Mouse (Mus musculus) heart, embryonic 11.5 days (tissue): Measurements from ENCODE around the gene Fam166a. TPM values are rescaled to one million over a fixed set of nuclear protein-coding genes. Genes with fewer than 3 reads are reported as not detected.

Experiments
- ATAC-seq: fragments of 200-750 bp; cut with Nextera tagmentation; replicated peaks from 2 replicates; pipeline ENCODE4 v1.8.0; 2017; ENCODE audit warnings: moderate library complexity; ENCODE audit not compliant: insufficient number of reproducible peaks, low FRiP score, low TSS enrichment
- H3K27ac ChIP-seq: fragments of 300-500 bp; sonication (generic); 2 replicates; pipeline ENCODE4 v1.5.1; 2014; ENCODE audit warnings: mild to moderate bottlenecking, low read depth, low read length
- H3K27me3 ChIP-seq: fragments of 300-500 bp; sonication (generic); 2 replicates; pipeline ENCODE4 v1.6.1; 2014; ENCODE audit warnings: mild to moderate bottlenecking, low read length, mixed read lengths; ENCODE audit not compliant: control insufficient read depth, insufficient read depth
- H3K36me3 ChIP-seq: fragments of 300-500 bp; sonication (generic); 2 replicates; pipeline ENCODE4 v1.6.1; 2014; ENCODE audit warnings: mild to moderate bottlenecking, low read length, moderate library complexity, mixed read lengths; ENCODE audit not compliant: control insufficient read depth, insufficient read depth
- H3K4me1 ChIP-seq: fragments of 300-500 bp; sonication (generic); 2 replicates; pipeline ENCODE4 v1.6.1; 2014; ENCODE audit warnings: low read length; ENCODE audit not compliant: control insufficient read depth, insufficient read depth
- H3K4me2 ChIP-seq: fragments of 300-500 bp; sonication (generic); 2 replicates; pipeline ENCODE4 v1.6.1; 2014; ENCODE audit warnings: mild to moderate bottlenecking, moderate library complexity
- H3K4me3 ChIP-seq: fragments of 300-500 bp; sonication (generic); 2 replicates; pipeline ENCODE4 v1.5.1; 2014; ENCODE audit warnings: low read depth, low read length
- H3K9ac ChIP-seq: fragments of 300-500 bp; sonication (generic); 2 replicates; pipeline ENCODE4 v1.6.1; 2014; ENCODE audit warnings: mild to moderate bottlenecking, low read depth, low read length, moderate library complexity
- H3K9me3 ChIP-seq: fragments of 300-500 bp; sonication (generic); replicated peaks from 2 replicates; pipeline ENCODE4 v1.6.1; 2016; ENCODE audit warnings: low read length; ENCODE audit not compliant: control insufficient read depth
- WGBS: fragments of 180-500 bp; shearing (Covaris S2); extraction: QIAGEN DNeasy Blood & Tissue Kit; methylation state at CpG from one replicate; pipeline ENCODE4 v1.1.7; 2014; ENCODE audit not compliant: insufficient replicate concordance; 5-methylcytosine and 5-hydroxymethylcytosine counted together
- polyA plus RNA-seq: library from polyadenylated mRNA; unstranded; fragments of >200 nt; fragmentation: Nextera tagmentation; extraction: Ambion mirVana; gene quantifications from 2 replicates; pipeline ENCODE4 v1.2.1, GENCODE M21; 2014

Gene Fam166a
- polyA plus RNA-seq, 1 experiment from 2014 or later = 0.44 TPM

DNA sequence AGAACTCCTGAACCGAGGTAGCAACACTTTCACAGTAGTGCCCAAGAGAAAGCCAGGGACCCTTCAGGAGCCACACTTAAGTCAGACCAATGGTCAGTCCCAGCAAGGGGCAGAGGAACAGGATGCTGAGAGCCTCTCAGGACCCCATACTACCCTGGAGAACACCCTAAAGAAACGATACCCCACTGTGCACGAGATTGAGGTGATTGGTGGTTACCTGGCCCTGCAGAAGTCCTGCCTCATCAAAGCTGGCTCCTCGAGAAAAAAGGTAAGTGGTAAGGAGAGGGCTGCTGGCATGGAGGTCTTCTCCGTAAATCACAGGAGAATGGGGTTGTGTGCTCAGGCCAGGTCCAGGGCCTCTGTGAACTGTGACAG is 45.7 kb downstream of the Fam166a start:
- ATAC-seq = no peak
- Histone ChIP-seq H3K36me3 (0 out of 2 replicates have a peak, but pooled peaks cover 7% of the 10 kb centered on the region), H3K9ac (no peak overlapping the region), H3K4me2 (peak overlapping the region; percentile 100; the same call in 1 of the 2 replicates), H3K27me3 (peaks cover 16% of the 10 kb centered on the region), H3K27ac (no peak overlapping the region), H3K9me3 (no peaks in the 10 kb centered on the region), H3K4me3 (no peak overlapping the region), H3K4me1 (peaks cover 29% of the 10 kb centered on the region)
- 71% methylated on average over 5 of the region's 5 CpGs for WGBS

DNA sequence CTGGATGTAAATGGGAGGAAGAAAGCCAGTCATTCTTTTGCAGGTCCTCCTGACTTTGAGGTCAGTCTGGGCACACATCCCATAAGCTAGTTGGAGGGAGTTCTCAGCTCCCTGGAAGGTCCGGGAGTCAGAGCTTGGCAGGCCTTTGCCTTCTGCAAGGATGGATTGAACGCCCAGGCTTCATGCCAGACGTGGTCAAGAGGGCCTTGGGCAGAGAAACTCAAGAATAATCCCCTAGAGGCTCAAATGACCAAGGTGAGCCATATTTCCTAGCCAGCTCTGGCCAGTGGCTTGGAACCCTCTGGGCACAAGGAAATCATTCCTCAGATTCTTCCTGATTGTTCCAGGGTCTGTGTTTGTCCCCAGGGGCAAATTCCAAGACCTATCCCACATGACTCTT is 46.3 kb downstream of the Fam166a start:
- peak overlapping the region; percentile 19; the same call in 1 of the 2 replicates for H3K4me2 ChIP-seq
- 69% methylated on average over 3 of the region's 3 CpGs for WGBS

DNA sequence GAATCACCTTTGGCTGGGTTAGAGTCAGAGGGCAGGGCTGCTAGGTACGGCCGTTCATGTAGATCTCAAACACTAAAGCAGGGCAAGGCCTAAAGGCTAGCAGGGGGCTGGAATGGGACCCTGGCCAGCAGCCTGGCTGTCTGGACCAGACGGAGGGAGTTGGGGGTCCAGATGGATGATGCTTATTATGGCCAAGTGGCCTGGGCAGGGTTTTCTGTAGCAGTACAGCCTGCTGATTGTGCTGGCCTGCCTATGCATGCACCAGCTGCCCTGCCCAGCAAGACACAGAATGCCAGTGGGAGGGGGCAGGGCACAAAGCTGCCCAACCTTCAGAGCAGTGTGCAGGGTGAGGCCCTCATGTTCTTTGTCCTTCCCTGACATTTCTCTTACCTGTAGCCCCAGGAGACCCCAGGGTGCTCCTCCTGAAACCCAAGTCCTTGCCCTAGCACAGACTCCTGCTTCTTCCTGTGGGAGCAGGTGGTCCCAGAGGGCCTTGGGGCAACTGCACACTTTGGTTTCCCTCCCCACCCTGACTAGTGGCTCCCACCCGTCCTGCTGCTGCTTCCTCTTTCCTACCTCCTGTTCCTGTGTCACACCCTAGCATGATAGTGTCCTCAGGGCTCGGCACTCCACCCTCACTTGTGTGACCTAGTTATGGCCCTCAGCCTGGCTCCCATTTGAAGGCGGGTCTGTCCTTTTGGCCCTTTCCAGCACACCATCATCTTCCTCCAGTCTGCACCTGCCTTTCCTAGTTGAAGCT is 47.5 kb downstream of the Fam166a start:
- no peak overlapping the region; the same call in 1 of the 2 replicates for H3K4me3 ChIP-seq
- peak overlapping the region; percentile 56; the same call in 1 of the 2 replicates for H3K9ac ChIP-seq
- H3K9me3 ChIP-seq = no peaks in the 10 kb centered on the region
- H3K4me1 ChIP-seq = peaks cover 31% of the 10 kb centered on the region
- peak overlapping the region; percentile 12 for H3K4me2 ChIP-seq
- no peak for ATAC-seq
- WGBS = 66% methylated on average over 6 of the region's 6 CpGs
- no peak overlapping the region for H3K27ac ChIP-seq
- peaks cover 16% of the 10 kb centered on the region for H3K27me3 ChIP-seq
- H3K36me3 ChIP-seq = peaks cover 8% of the 10 kb centered on the region; the same call in 1 of the 2 replicates

More for the DNA sequence above, 46.3 kb downstream of the Fam166a start:
- Histone ChIP-seq H3K9ac (no peak overlapping the region), H3K27ac (no peak overlapping the region), H3K4me1 (peaks cover 29% of the 10 kb centered on the region), H3K4me3 (no peak overlapping the region), H3K9me3 (no peaks in the 10 kb centered on the region), H3K27me3 (peaks cover 16% of the 10 kb centered on the region), H3K36me3 (peaks cover 8% of the 10 kb centered on the region; the same call in 1 of the 2 replicates)
- no peak for ATAC-seq

DNA sequence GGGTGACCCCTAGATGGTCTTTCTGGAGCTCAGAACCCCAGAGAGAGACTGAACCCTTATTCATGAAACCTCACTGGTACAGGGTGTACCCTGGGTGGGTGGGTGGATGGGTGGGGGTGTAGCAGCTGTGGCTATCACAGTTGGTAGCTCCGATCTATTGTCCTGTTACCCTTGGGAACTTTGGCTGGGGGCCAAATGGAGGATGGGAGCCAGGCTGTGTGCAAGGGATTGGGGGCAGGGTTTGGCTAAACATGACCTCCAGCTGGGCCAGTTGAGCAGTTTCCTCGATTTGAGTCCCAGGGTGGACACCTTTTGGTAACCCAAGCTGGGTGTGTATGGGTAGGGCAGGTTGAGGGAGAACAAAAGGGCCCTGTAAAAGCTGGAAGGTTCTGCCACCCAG is 48.2 kb downstream of the Fam166a start:
- H3K4me3 ChIP-seq = no peak overlapping the region
- no peak overlapping the region for H3K9ac ChIP-seq
- H3K27me3 ChIP-seq = peaks cover 16% of the 10 kb centered on the region
- H3K4me2 ChIP-seq = no peak overlapping the region; the same call in 1 of the 2 replicates
- ATAC-seq = no peak
- WGBS = 58% methylated on average over 2 of the region's 2 CpGs
- H3K27ac ChIP-seq = no peak overlapping the region
- H3K4me1 ChIP-seq = peaks cover 36% of the 10 kb centered on the region
- peaks cover 8% of the 10 kb centered on the region; the same call in 1 of the 2 replicates for H3K36me3 ChIP-seq
- H3K9me3 ChIP-seq = no peaks in the 10 kb centered on the region

DNA sequence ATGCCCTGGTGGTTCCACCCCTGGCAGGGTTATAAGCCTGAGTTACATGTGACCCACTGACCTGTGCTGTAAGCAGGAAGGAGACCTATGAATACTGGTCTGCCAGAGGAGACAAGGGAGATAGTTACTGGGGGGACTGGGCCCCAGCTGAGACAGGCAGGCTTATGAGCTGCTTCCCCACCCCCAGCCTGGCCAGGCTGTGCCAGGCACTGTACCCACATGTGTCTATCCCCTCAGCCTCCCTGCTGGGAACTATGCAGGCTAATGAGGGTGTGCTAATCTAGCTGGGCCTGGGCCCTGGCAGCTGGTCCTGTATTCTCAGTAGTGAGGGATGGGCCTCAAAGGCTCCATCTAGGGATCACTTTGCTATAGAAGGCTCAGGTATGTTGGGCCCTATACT is 48.7 kb downstream of the Fam166a start:
- H3K27me3 ChIP-seq = peaks cover 16% of the 10 kb centered on the region
- H3K9me3 ChIP-seq = no peaks in the 10 kb centered on the region
- H3K9ac ChIP-seq = no peak overlapping the region
- no peak overlapping the region for H3K4me2 ChIP-seq
- H3K36me3 ChIP-seq = peaks cover 8% of the 10 kb centered on the region; the same call in 1 of the 2 replicates
- peaks cover 36% of the 10 kb centered on the region for H3K4me1 ChIP-seq
- no peak overlapping the region for H3K27ac ChIP-seq
- no peak overlapping the region for H3K4me3 ChIP-seq
- no peak for ATAC-seq

DNA sequence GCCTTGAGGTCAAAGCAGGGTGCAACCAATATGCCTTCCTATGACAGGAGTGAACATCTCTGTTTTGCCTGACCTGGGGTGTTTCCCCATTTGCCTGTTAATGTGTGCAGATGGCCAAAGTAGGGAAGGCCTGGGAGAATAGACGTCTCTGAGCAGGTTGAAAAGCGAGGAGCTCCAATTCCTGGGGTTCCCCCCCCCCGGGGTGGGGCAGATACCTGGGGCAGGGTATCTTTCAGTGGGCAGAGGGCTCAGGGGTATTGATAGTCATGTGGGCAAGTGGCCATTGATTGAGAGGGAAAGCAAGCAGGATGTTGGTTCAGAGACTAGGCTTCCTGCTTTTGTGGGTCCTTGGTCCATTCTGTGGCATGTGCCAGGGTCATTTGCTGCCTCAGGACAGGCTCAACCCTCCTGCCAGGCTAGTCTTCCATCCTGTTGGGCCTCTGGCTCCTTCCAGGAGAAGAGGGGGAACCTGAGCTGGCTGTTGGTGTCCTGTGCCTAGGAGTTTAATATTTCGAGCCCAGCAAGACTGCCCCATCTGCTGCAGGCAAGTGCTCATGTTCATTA is 49.3 kb downstream of the Fam166a start:
- H3K4me2 ChIP-seq = no peak overlapping the region
- no peak overlapping the region for H3K27ac ChIP-seq
- no peak overlapping the region for H3K9ac ChIP-seq
- peaks cover 8% of the 10 kb centered on the region; the same call in 1 of the 2 replicates for H3K36me3 ChIP-seq
- H3K9me3 ChIP-seq = no peaks in the 10 kb centered on the region
- H3K27me3 ChIP-seq = peaks cover 16% of the 10 kb centered on the region
- 65% methylated on average over 4 of the region's 4 CpGs for WGBS
- no peak overlapping the region for H3K4me3 ChIP-seq
- H3K4me1 ChIP-seq = peaks cover 36% of the 10 kb centered on the region
- ATAC-seq = no peak

Other genes starting within 250 kb of the Fam166a start
- 123 and 137 TPM in 2 replicates for gene Mrpl41, start 243.6 kb upstream of the Fam166a start, polyA plus RNA-seq
- gene Pnpla7, start 242.7 kb upstream of the Fam166a start, polyA plus RNA-seq = 6.9 and 8.1 TPM in 2 replicates
- gene Nsmf, start 164.4 kb upstream of the Fam166a start, polyA plus RNA-seq = 32.9 and 37.7 TPM in 2 replicates
- not detected in 2 replicates for gene Entpd8, start 138.4 kb upstream of the Fam166a start, polyA plus RNA-seq
- gene Noxa1, start 123.6 kb upstream of the Fam166a start, polyA plus RNA-seq = 0.10 TPM in 1 of 2 replicates, not detected in the other
- gene Nrarp, start 38.0 kb upstream of the Fam166a start, polyA plus RNA-seq = 4.5 and 4.8 TPM in 2 replicates
- 5.9 and 8.3 TPM in 2 replicates for gene Tor4a, start 21.9 kb upstream of the Fam166a start, polyA plus RNA-seq
- 62.9 and 69.0 TPM in 2 replicates for gene Nelfb, start 7.3 kb upstream of the Fam166a start, polyA plus RNA-seq
- gene Stpg3, start 4.1 kb upstream of the Fam166a start, polyA plus RNA-seq = not detected in 2 replicates
- gene Tubb4b, start 6.0 kb downstream of the Fam166a start, polyA plus RNA-seq = 449 and 481 TPM in 2 replicates
- gene Slc34a3, start 15.6 kb downstream of the Fam166a start, polyA plus RNA-seq = not detected in 2 replicates
- 0.42 TPM in 1 of 2 replicates, not detected in the other for gene Rnf224, start 18.0 kb downstream of the Fam166a start, polyA plus RNA-seq
- 5.2 and 7.1 TPM in 2 replicates for gene Rnf208, start 23.5 kb downstream of the Fam166a start, polyA plus RNA-seq
- gene Cysrt1, start 23.7 kb downstream of the Fam166a start, polyA plus RNA-seq = not detected in 2 replicates
- 2.5 and 2.9 TPM in 2 replicates for gene AL732309.1, start 28.1 kb downstream of the Fam166a start, polyA plus RNA-seq
- gene Tmem203, start 36.7 kb downstream of the Fam166a start, polyA plus RNA-seq = 12.9 and 16.0 TPM in 2 replicates
- gene Tprn, start 43.9 kb downstream of the Fam166a start, polyA plus RNA-seq = 3.3 TPM in 2 replicates
- gene Ssna1, start 53.7 kb downstream of the Fam166a start, polyA plus RNA-seq = 156 and 175 TPM in 2 replicates
- 73.0 and 76.1 TPM in 2 replicates for gene Anapc2, start 53.7 kb downstream of the Fam166a start, polyA plus RNA-seq
- gene Tmem210, start 69.4 kb downstream of the Fam166a start, polyA plus RNA-seq = not detected in 2 replicates
- not detected in 2 replicates for gene Lrrc26, start 71.2 kb downstream of the Fam166a start, polyA plus RNA-seq
- gene Grin1, start 100.4 kb downstream of the Fam166a start, polyA plus RNA-seq = 0.96 and 1.1 TPM in 2 replicates
- 47.9 and 68.4 TPM in 2 replicates for gene Man1b1, start 113.6 kb downstream of the Fam166a start, polyA plus RNA-seq
- gene Dpp7, start 137.6 kb downstream of the Fam166a start, polyA plus RNA-seq = 13.1 and 14.0 TPM in 2 replicates
- gene Uap1l1, start 146.9 kb downstream of the Fam166a start, polyA plus RNA-seq = 10.8 and 11.2 TPM in 2 replicates
- 16.0 and 18.2 TPM in 2 replicates for gene Sapcd2, start 153.6 kb downstream of the Fam166a start, polyA plus RNA-seq
- 0.18 and 0.20 TPM in 2 replicates for gene Entpd2, start 177.1 kb downstream of the Fam166a start, polyA plus RNA-seq
- gene Npdc1, start 180.6 kb downstream of the Fam166a start, polyA plus RNA-seq = 16.8 and 18.9 TPM in 2 replicates
- not detected in 2 replicates for gene Fut7, start 204.5 kb downstream of the Fam166a start, polyA plus RNA-seq
- 2.0 and 3.4 TPM in 2 replicates for gene Abca2, start 210.0 kb downstream of the Fam166a start, polyA plus RNA-seq
- 0.47 and 0.83 TPM in 2 replicates for gene Clic3, start 238.1 kb downstream of the Fam166a start, polyA plus RNA-seq
- gene Paxx, start 242.3 kb downstream of the Fam166a start, polyA plus RNA-seq = 16.5 and 20.0 TPM in 2 replicates